Mouse (Mus musculus) lung, postnatal 25 days (tissue): ENCODE results near the gene Aagab.
A peak's percentile ranks its signal among the peaks of the same experiment; 100 is the strongest.

Experiments used
- DNase-seq: peaks from one replicate; pipeline ENCODE4 v3.0.0; 2022; ENCODE audit warnings: low spot score

Gene Aagab

GRCm38 (mm10) chr9:63602043-63602939, at the start of gene Aagab, which contains the start of gene Iqch:
Gene Aagab (plus strand): TSS chr9:63602660.
Gene Iqch (minus strand): TSS chr9:63602493.
- peak; percentile 95 for DNase-seq

- no peak for DNase-seq
Measured at GRCm38 (mm10) chr9:63553628-63554027, 48.8 kb upstream of the Aagab start.

GRCm38 (mm10) chr9:63555460-63555990, 46.9 kb upstream of the Aagab start:
- no peak for DNase-seq

- DNase-seq: no peak
Measured at GRCm38 (mm10) chr9:63556316-63556715, 46.1 kb upstream of the Aagab start.

- no peak for DNase-seq
Measured at GRCm38 (mm10) chr9:63556933-63557332, 45.5 kb upstream of the Aagab start.

- DNase-seq: no peak
Measured at GRCm38 (mm10) chr9:63561931-63562330, 40.5 kb upstream of the Aagab start.

- DNase-seq: peak; percentile 83
Measured at GRCm38 (mm10) chr9:63563436-63563835, 39.0 kb upstream of the Aagab start.

GRCm38 (mm10) chr9:63568314-63568713, 34.1 kb upstream of the Aagab start:
- no peak for DNase-seq

- no peak for DNase-seq
Measured at GRCm38 (mm10) chr9:63568808-63569207, 33.7 kb upstream of the Aagab start.

- no peak for DNase-seq
Measured at GRCm38 (mm10) chr9:63571895-63572294, 30.6 kb upstream of the Aagab start.

- no peak for DNase-seq
Measured at GRCm38 (mm10) chr9:63572874-63573273, 29.6 kb upstream of the Aagab start.

GRCm38 (mm10) chr9:63577469-63577868, 25.0 kb upstream of the Aagab start:
- peak; percentile 78 for DNase-seq

GRCm38 (mm10) chr9:63579644-63580043, 22.8 kb upstream of the Aagab start:
- DNase-seq: no peak

- DNase-seq: no peak
Measured at GRCm38 (mm10) chr9:63580046-63580445, 22.4 kb upstream of the Aagab start.

- no peak for DNase-seq
Measured at GRCm38 (mm10) chr9:63581778-63582177, 20.7 kb upstream of the Aagab start.

GRCm38 (mm10) chr9:63585251-63585650, 17.2 kb upstream of the Aagab start:
- DNase-seq: no peak

- no peak for DNase-seq
Measured at GRCm38 (mm10) chr9:63589209-63589608, 13.3 kb upstream of the Aagab start.

GRCm38 (mm10) chr9:63590592-63590991, 11.9 kb upstream of the Aagab start:
- no peak for DNase-seq

GRCm38 (mm10) chr9:63591661-63592256, 10.7 kb upstream of the Aagab start:
- no peak for DNase-seq

GRCm38 (mm10) chr9:63595032-63595431, 7.4 kb upstream of the Aagab start:
- DNase-seq: no peak

GRCm38 (mm10) chr9:63595652-63596051, 6.8 kb upstream of the Aagab start:
- no peak for DNase-seq

- peak; percentile 86 for DNase-seq
Measured at GRCm38 (mm10) chr9:63596660-63597059, 5.8 kb upstream of the Aagab start.

- DNase-seq: no peak
Measured at GRCm38 (mm10) chr9:63603849-63604248, 1.4 kb downstream of the Aagab start.
